Mouse (Mus musculus) ES-E14 (cell line): Measurements from ENCODE around the gene Trabd. TPM values are rescaled to one million over a fixed set of nuclear protein-coding genes. Genes with fewer than 3 reads are reported as not detected.

Source experiments
- DNase-seq: peaks from one replicate; pipeline ENCODE4 v3.0.0-alpha.2; 2013; ENCODE audit warnings: low read depth, low spot score
- H3K27ac ChIP-seq: 2 replicates; pipeline ENCODE4 v1.5.1; 2012; ENCODE audit warnings: low read depth, mild to moderate bottlenecking, low read length, moderate library complexity, mixed read lengths; ENCODE audit not compliant: poor library complexity, insufficient read depth, severe bottlenecking
- H3K36me3 ChIP-seq: 2 replicates; pipeline ENCODE4 v1.6.1; 2012; ENCODE audit warnings: mild to moderate bottlenecking, low read length, moderate library complexity, mixed read lengths; ENCODE audit not compliant: control insufficient read depth, poor library complexity, insufficient read depth, severe bottlenecking
- H3K4me1 ChIP-seq, 2 experiments: fragments of 150-350 bp in 1 of 2; sonication (generic) in 1 of 2; 2 replicates each; pipeline ENCODE4 v1.6.1; 2012; ENCODE audit warnings: low read length in 2 of 2, mild to moderate bottlenecking in 1 of 2, mixed read lengths in 1 of 2; ENCODE audit not compliant: control insufficient read depth in 2 of 2, insufficient read depth in 2 of 2, poor library complexity in 1 of 2
- H3K4me3 ChIP-seq, 2 experiments: fragments of 150-350 bp in 1 of 2; sonication (generic) in 1 of 2; 2 replicates each; pipeline ENCODE4 v1.5.1; 2012; ENCODE audit warnings: low read length in 2 of 2, low read depth in 1 of 2, mild to moderate bottlenecking in 1 of 2, mixed read lengths in 1 of 2; ENCODE audit not compliant: insufficient read depth in 1 of 2, poor library complexity in 1 of 2, severe bottlenecking in 1 of 2
- H3K9ac ChIP-seq: 2 replicates; pipeline ENCODE4 v1.6.1; 2012; ENCODE audit warnings: low read depth, mild to moderate bottlenecking, low read length, mixed read lengths; ENCODE audit not compliant: poor library complexity, insufficient read depth, severe bottlenecking
- H3K9me3 ChIP-seq: fragments of 150-350 bp; sonication (generic); 2 replicates; pipeline ENCODE4 v1.6.1; 2012; ENCODE audit warnings: low read depth, mild to moderate bottlenecking, low read length; ENCODE audit not compliant: control insufficient read depth, insufficient read depth
- CHD2 ChIP-seq: IDR thresholded peaks from 2 replicates; pipeline ENCODE4 v1.6.1; 2014; ENCODE audit warnings: mild to moderate bottlenecking, low read depth, low read length, inconsistent platforms
- HCFC1 ChIP-seq: IDR thresholded peaks from 2 replicates; pipeline ENCODE4 v1.6.1; 2012; ENCODE audit warnings: low read length, inconsistent platforms, borderline replicate concordance; ENCODE audit not compliant: insufficient read depth
- MAFK ChIP-seq: IDR thresholded peaks from 2 replicates; pipeline ENCODE4 v1.6.1; 2014; ENCODE audit warnings: mild to moderate bottlenecking, low read depth, low read length, inconsistent platforms; ENCODE audit not compliant: insufficient read depth
- ZC3H11A ChIP-seq: IDR thresholded peaks from 2 replicates; pipeline ENCODE4 v1.6.1; 2012; ENCODE audit warnings: low read depth, mild to moderate bottlenecking, inconsistent platforms, low read length, borderline replicate concordance
- ZNF384 ChIP-seq: IDR thresholded peaks from 2 replicates; pipeline ENCODE4 v1.6.1; 2012; ENCODE audit warnings: low read depth, low read length, inconsistent platforms
- in situ Hi-C, 2 experiments: fragments of 600-800 bp; cut with MboI; formaldehyde crosslinking; loops; one replicate each; pipeline ENCODE4 v1.15.1; 2025; ENCODE audit warnings: low sequenced_read_pairs in 2 of 2, inconsistent platforms in 1 of 2; ENCODE audit not compliant: unreplicated experiment in 2 of 2
- total RNA-seq: library from RNA; depleted of rRNA; stranded (reverse); fragments of 300-350 nt; gene quantifications from 2 replicates; pipeline ENCODE4 v1.2.3, GENCODE M21; 2012

Trabd gene
- total RNA-seq, 1 experiment, result 29.9 TPM

GRCm38 (mm10) chr15:89061761-89062517 is 13.0 kb upstream of the Trabd start:
- Histone ChIP-seq H3K36me3 (no peaks in the 10 kb centered on the region), H3K4me3 (no peak overlapping the region), H3K4me1 (peaks cover 0 to 6% of the 10 kb centered on the region in 2 experiments; a peak in 1 of 4 replicates), H3K9me3 (no peaks in the 10 kb centered on the region), H3K9ac (no peak overlapping the region), H3K27ac (no peak overlapping the region)
- in situ Hi-C loops, result no loop called here
- no peak for DNase-seq
- no peak for TF ChIP-seq HCFC1
- no peak for TF ChIP-seq ZC3H11A
- no peak for TF ChIP-seq CHD2
- TF ChIP-seq MAFK, result no peak
- TF ChIP-seq ZNF384, result no peak

GRCm38 (mm10) chr15:89062518-89062910 is 12.4 kb upstream of the Trabd start:
- TF ChIP-seq ZNF384, result no peak
- no peak for TF ChIP-seq MAFK
- no peak for TF ChIP-seq CHD2
- TF ChIP-seq HCFC1, result no peak
- no peak for TF ChIP-seq ZC3H11A

GRCm38 (mm10) chr15:89063001-89063400 is 11.9 kb upstream of the Trabd start:
- no peak for DNase-seq
- Histone ChIP-seq H3K9me3 (no peaks in the 10 kb centered on the region), H3K9ac (no peak overlapping the region), H3K36me3 (no peaks in the 10 kb centered on the region), H3K27ac (no peak overlapping the region), H3K4me3 (no peak overlapping the region), H3K4me1 (peaks cover 0 to 10% of the 10 kb centered on the region in 2 experiments; a peak in 1 of 4 replicates)
- TF ChIP-seq ZC3H11A (no peak), MAFK (no peak), CHD2 (no peak), HCFC1 (no peak), ZNF384 (no peak)
- in situ Hi-C loops, result no loop called here

More at GRCm38 (mm10) chr15:89062518-89062910, 12.4 kb upstream of the Trabd start:
- Histone ChIP-seq H3K9me3 (no peaks in the 10 kb centered on the region), H3K4me1 (peaks cover 0 to 8% of the 10 kb centered on the region in 2 experiments; a peak in 1 of 4 replicates), H3K4me3 (no peak overlapping the region), H3K9ac (no peak overlapping the region), H3K36me3 (no peaks in the 10 kb centered on the region), H3K27ac (no peak overlapping the region)
- in situ Hi-C loops, result no loop called here
- DNase-seq, result no peak

- Histone ChIP-seq H3K4me1 (peaks cover 0 to 10% of the 10 kb centered on the region in 2 experiments; a peak in 1 of 4 replicates), H3K36me3 (no peaks in the 10 kb centered on the region), H3K4me3 (no peak overlapping the region), H3K9ac (no peak overlapping the region), H3K27ac (no peak overlapping the region), H3K9me3 (no peaks in the 10 kb centered on the region)
- in situ Hi-C loops, result no loop called here
- TF ChIP-seq ZC3H11A, result no peak
- TF ChIP-seq MAFK, result no peak
- TF ChIP-seq HCFC1, result no peak
- TF ChIP-seq ZNF384, result no peak
- no peak for TF ChIP-seq CHD2
- no peak for DNase-seq
Measured at GRCm38 (mm10) chr15:89063536-89063935, 11.4 kb upstream of the Trabd start.
